Mouse (Mus musculus) kidney, postnatal 0 days (tissue): ENCODE data around the gene Ahsg. TPM values are rescaled to one million over a fixed set of nuclear protein-coding genes. Genes with fewer than 3 reads are reported as not detected.
"Not testable (repeated sequence)": the region's sequence is repeated elsewhere in the genome, so short reads cannot be mapped to it uniquely, and the experiment has no call there.

Experiments
- ATAC-seq: fragments of 200-750 bp; cut with Nextera tagmentation; replicated peaks from 2 replicates; pipeline ENCODE4 v1.8.0; 2017; ENCODE audit warnings: low read depth, moderate number of reproducible peaks, moderate TSS enrichment, moderate library complexity; ENCODE audit not compliant: low FRiP score
- DNase-seq: peaks from one replicate; pipeline ENCODE4 v3.0.0-alpha.2; 2016; ENCODE audit warnings: low spot score
- H3K27ac ChIP-seq: fragments of 300-500 bp; sonication (generic); 2 replicates; pipeline ENCODE4 v1.5.1; 2014; ENCODE audit warnings: mild to moderate bottlenecking
- H3K27me3 ChIP-seq: fragments of 300-500 bp; sonication (generic); 2 replicates; pipeline ENCODE4 v1.6.1; 2014; ENCODE audit warnings: low read length, mixed read lengths; ENCODE audit not compliant: insufficient read depth
- H3K36me3 ChIP-seq: fragments of 300-500 bp; sonication (generic); 2 replicates; pipeline ENCODE4 v1.6.1; 2014; ENCODE audit warnings: low read length, mixed read lengths; ENCODE audit not compliant: insufficient read depth
- H3K4me1 ChIP-seq: fragments of 300-500 bp; sonication (generic); replicated peaks from 2 replicates; pipeline ENCODE4 v1.6.1; 2014; ENCODE audit warnings: antibody characterized with exemption, low read length, mixed read lengths; ENCODE audit not compliant: insufficient read depth
- H3K4me2 ChIP-seq: fragments of 300-500 bp; sonication (generic); 2 replicates; pipeline ENCODE4 v1.6.1; 2014; ENCODE audit warnings: mild to moderate bottlenecking, low read length, moderate library complexity, mixed read lengths
- H3K4me3 ChIP-seq: fragments of 300-500 bp; sonication (generic); replicated peaks from 2 replicates; pipeline ENCODE4 v1.5.1; 2014; ENCODE audit warnings: low read depth, low read length
- H3K9ac ChIP-seq: fragments of 300-500 bp; sonication (generic); 2 replicates; pipeline ENCODE4 v1.6.1; 2014; ENCODE audit warnings: low read depth, low read length
- H3K9me3 ChIP-seq: fragments of 300-500 bp; sonication (generic); replicated peaks from 2 replicates; pipeline ENCODE4 v1.6.1; 2016; ENCODE audit warnings: low read length, inconsistent platforms, mixed read lengths
- CTCF ChIP-seq: IDR thresholded peaks from 2 replicates; pipeline ENCODE4 v1.5.1; 2016; ENCODE audit warnings: antibody characterized with exemption, low read depth, mild to moderate bottlenecking, moderate library complexity
- WGBS: fragments of 180-500 bp; shearing (Covaris S2); extraction: QIAGEN DNeasy Blood & Tissue Kit; methylation state at CpG from one replicate; pipeline ENCODE4 v1.1.7; 2014; 5-methylcytosine and 5-hydroxymethylcytosine counted together
- polyA plus RNA-seq: library from polyadenylated mRNA; unstranded; fragments of >200 nt; fragmentation: Nextera tagmentation; extraction: Ambion mirVana; gene quantifications from 2 replicates; pipeline ENCODE4 v1.2.1, GENCODE M21; 2015

The Ahsg gene
- polyA plus RNA-seq, 1 experiment from 2014 or later, result 2.7 TPM

DNA sequence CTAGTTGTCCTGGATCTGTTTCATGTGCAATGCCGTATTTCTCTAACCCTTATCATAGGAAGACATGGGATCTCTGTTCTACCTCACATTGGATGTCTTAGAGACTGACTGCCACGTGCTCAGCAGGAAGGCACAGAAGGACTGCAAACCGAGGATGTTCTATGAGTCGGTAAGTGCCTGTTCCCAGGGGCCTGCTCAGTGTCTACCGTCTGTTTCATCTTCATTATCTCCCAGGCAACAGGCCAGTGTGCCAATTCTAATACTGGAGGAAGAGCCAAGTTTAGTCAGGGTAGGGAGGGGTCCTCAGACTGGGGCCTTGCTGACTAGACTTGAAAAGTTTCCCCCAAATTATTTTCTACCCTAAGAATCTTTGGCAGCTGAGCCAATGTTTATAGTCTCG lies 38.5 kb downstream of the Ahsg start:
- H3K27ac ChIP-seq, result no peak overlapping the region
- 77% methylated on average over 6 of the region's 6 CpGs for WGBS
- H3K27me3 ChIP-seq, result no peaks in the 10 kb centered on the region

DNA sequence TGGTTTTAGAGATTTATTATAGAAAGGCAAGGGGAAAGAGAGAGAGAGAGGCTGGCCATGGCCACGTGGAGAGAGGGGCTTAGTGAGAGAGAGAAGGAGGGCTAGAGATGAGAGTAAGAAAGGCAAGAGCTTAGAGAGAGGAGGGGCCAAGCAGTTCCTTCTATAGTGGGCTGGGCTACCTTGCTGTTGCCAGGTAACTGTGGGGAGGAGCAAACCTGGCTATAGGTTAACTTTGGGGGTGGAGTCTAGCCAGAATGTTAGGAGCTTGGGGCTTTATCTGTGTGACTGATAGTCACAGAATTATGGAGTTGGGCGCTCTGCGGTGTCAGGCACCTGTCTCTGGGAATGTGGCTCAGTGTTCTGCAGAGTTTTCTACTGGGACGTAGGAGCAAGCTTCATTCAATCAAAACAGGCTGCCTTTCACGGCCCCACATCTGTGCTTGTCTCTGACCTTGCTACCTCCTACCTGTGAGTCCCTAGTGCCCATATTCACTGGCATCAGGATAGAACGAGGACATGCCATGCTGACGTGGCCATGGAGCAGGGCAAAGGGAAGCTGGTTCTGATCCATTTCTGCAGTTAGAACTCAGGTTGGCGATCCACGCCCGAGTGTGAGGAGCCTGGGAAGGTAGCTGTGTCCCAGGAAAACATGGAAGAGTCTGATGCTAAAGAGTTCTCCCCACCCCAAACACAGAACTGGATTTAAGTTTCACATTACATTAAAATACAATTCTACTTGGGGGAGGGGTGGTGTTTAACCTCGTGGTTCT lies 40.5 kb downstream of the Ahsg start:
- H3K9me3 ChIP-seq, result no peaks in the 10 kb centered on the region
- no peak overlapping the region for H3K27ac ChIP-seq
- H3K9ac ChIP-seq, result no peak overlapping the region
- no peaks in the 10 kb centered on the region for H3K27me3 ChIP-seq
- DNase-seq (no peak), ATAC-seq (no peak)
- no peak for TF ChIP-seq CTCF
- WGBS, result 82% methylated on average over 11 of the region's 11 CpGs
- no peaks in the 10 kb centered on the region for H3K36me3 ChIP-seq
- H3K4me1 ChIP-seq, result no peaks in the 10 kb centered on the region
- H3K4me2 ChIP-seq, result no peak overlapping the region
- no peak overlapping the region for H3K4me3 ChIP-seq

More for the DNA sequence above, 38.5 kb downstream of the Ahsg start:
- ATAC-seq, result no peak
- no peaks in the 10 kb centered on the region for H3K36me3 ChIP-seq
- no peak overlapping the region for H3K9ac ChIP-seq
- no peaks in the 10 kb centered on the region for H3K4me1 ChIP-seq
- H3K9me3 ChIP-seq, result no peaks in the 10 kb centered on the region
- no peak for DNase-seq
- no peak overlapping the region for H3K4me2 ChIP-seq
- no peak overlapping the region for H3K4me3 ChIP-seq
- no peak for TF ChIP-seq CTCF

GRCm38 (mm10) chr16:22937631-22938030 lies 46.6 kb downstream of the Ahsg start:
- DNase-seq (no peak), ATAC-seq (no peak)
- Histone ChIP-seq H3K4me2 (no peak overlapping the region), H3K27ac (no peak overlapping the region), H3K4me3 (no peak overlapping the region), H3K4me1 (no peaks in the 10 kb centered on the region), H3K27me3 (no peaks in the 10 kb centered on the region), H3K9me3 (no peaks in the 10 kb centered on the region), H3K36me3 (no peaks in the 10 kb centered on the region), H3K9ac (no peak overlapping the region)
- 88% methylated on average over 12 of the region's 12 CpGs for WGBS
- TF ChIP-seq CTCF, result no peak

GRCm38 (mm10) chr16:22938541-22938940 lies 47.5 kb downstream of the Ahsg start:
- Histone ChIP-seq H3K27ac (no peak overlapping the region), H3K4me3 (no peak overlapping the region), H3K4me1 (no peaks in the 10 kb centered on the region), H3K4me2 (no peak overlapping the region), H3K36me3 (no peaks in the 10 kb centered on the region), H3K9me3 (no peaks in the 10 kb centered on the region), H3K9ac (no peak overlapping the region), H3K27me3 (no peaks in the 10 kb centered on the region)
- TF ChIP-seq CTCF, result no peak
- 71% methylated on average over 2 of the region's 2 CpGs for WGBS
- DNase-seq (no peak), ATAC-seq (no peak)

DNA sequence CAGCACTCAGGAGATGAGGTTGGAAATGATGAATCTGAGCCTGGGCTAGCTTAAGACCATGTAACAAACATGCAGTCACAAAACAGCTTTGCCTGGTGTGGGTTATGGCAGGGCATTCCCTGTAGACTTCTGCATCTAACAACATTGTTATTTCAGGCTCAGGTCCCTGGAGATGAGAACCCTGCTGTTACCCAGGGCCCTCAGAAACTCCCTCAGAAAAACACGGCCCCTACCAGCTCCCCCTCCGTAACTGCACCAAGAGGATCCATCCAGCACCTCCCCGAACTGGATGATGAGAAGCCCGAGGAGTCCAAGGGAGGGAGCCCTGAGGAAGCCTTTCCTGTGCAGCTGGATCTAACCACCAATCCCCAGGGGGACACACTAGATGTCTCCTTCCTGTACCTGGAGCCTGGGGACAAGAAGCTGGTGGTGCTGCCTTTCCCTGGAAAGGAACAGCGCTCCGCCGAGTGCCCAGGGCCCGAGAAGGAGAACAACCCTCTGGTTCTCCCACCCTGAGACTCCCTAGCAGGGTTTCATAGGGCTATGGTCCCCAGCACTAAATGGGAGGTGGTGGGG lies 48.1 kb downstream of the Ahsg start:
- no peaks in the 10 kb centered on the region for H3K27me3 ChIP-seq
- no peak for ATAC-seq
- H3K4me1 ChIP-seq, result no peaks in the 10 kb centered on the region
- H3K4me2 ChIP-seq, result no peak overlapping the region
- H3K9ac ChIP-seq, result no peak overlapping the region
- TF ChIP-seq CTCF, result no peak
- H3K9me3 ChIP-seq, result no peaks in the 10 kb centered on the region
- 82% methylated on average over 8 of the region's 8 CpGs for WGBS
- no peaks in the 10 kb centered on the region for H3K36me3 ChIP-seq
- H3K4me3 ChIP-seq, result no peak overlapping the region
- DNase-seq, result no peak
- no peak overlapping the region for H3K27ac ChIP-seq

GRCm38 (mm10) chr16:22941825-22942476 lies 50.9 kb downstream of the Ahsg start:
- H3K9ac ChIP-seq, H3K4me2 ChIP-seq, DNase-seq, H3K36me3 ChIP-seq, H3K4me1 ChIP-seq, H3K4me3 ChIP-seq, H3K27me3 ChIP-seq, H3K27ac ChIP-seq, ATAC-seq, H3K9me3 ChIP-seq: not testable (repeated sequence)
